Mouse (Mus musculus) E14TG2a.4 (cell line): ENCODE results near the gene Zfp978.
"Not testable (repeated sequence)": the region's sequence is repeated elsewhere in the genome, so short reads cannot be mapped to it uniquely, and the experiment has no call there.

Experiments used
- CTCF ChIP-seq: conservative IDR thresholded peaks from 2 replicates; pipeline ENCODE4 v1.5.1; 2014; ENCODE audit warnings: low read length
- NANOG ChIP-seq: IDR thresholded peaks from 2 replicates; pipeline ENCODE4 v1.6.1; 2014; ENCODE audit warnings: borderline replicate concordance, low read length, mixed read lengths
- POU5F1 ChIP-seq: IDR thresholded peaks from 2 replicates; pipeline ENCODE4 v1.6.1; 2014; ENCODE audit warnings: low read length, borderline replicate concordance

- not testable (repeated sequence) for TF ChIP-seq CTCF, NANOG, POU5F1
Observed at GRCm38 (mm10) chr4:147419756-147420590, 58.9 kb downstream of the Zfp978 start.
